Mouse (Mus musculus): ENCODE results near the gene Rab7b.

DNA sequence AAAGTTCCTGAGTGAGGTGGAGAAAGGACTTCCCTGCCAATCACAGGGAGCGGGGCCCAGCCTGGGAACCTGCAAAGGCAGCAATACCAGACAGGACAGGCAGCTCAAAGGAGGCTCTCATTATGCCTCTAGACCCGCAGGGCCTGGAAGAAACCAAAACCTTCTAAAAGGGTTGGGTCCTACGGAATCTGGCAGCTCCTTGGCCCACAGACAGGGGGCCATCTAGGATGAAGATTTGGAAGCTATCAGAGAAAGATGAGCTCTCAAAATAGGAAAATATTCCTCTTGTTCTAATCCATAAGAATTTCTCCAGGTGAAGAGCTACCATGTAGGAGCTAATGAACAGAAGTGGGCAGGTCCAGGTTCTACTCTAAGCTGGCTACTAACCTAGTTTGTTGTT lies 521 bp downstream of the Rab7b start:
- TF ChIP-seq CTCF (IDR thresholded peaks at IDR 0.05; ENCODE audit: extremely low read depth, insufficient read depth, insufficient read length, insufficient replicate concordance) (no peak), POLR2A (IDR thresholded peaks at IDR 0.05; ENCODE audit: low read depth, low read length) (no peak)
